Mouse (Mus musculus): ENCODE data around the gene Arl5b. TPM values are rescaled to one million over a fixed set of nuclear protein-coding genes. Genes with fewer than 3 reads are reported as not detected.

The Arl5b gene
- total RNA-seq, 2 experiments from 2014 or later: 23.5 to 37.7 TPM

DNA sequence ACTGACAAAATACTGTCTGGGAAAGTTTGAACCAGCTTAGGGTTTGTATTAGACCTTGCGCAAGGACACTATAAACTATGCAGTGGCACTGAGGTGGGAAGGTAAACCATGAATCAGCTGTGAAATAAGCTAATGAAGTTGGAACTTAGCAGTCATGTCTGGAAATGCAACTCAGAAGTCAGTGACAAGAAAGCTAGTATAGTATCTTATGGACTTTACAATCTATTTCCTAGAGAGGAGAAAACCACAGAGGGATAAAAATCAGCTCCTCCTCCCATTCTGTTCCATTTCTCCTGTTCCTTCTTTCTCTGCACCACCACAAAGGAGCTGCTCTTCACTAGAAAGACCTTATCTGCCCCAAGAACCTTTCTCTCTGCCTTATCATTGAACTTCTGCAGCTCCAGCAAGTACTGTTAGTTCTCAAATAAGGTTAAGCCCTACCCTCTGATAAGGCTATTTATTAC is 72.1 kb downstream of the Arl5b start:
- DNase-seq (ENCODE audit: extremely low spot score in 1 of 2, low spot score in 2 of 2): no peak
- intact Hi-C loops (cut with DNase I): no loop called here
- TF ChIP-seq CTCF (IDR thresholded peaks at IDR 0.05): no peak
- Histone ChIP-seq H3K4me3 (no peak overlapping the region), H3K27ac (no peak overlapping the region)

Other genes with a start within 250 kb of the Arl5b start
- gene Nsun6, start 5.7 kb downstream of the Arl5b start, total RNA-seq (2021): 10 to 100 TPM; 12.9 to 14.6 TPM